Mouse (Mus musculus) hindlimb bud, embryonic 11.5 days (tissue): ENCODE measurements around the gene Lin54.
"Not testable (repeated sequence)": the region's sequence is repeated elsewhere in the genome, so short reads cannot be mapped to it uniquely, and the experiment has no call there.

ENCODE experiments used
- DNase-seq: peaks from one replicate; pipeline ENCODE4 v3.0.0-alpha.2; 2012; ENCODE audit warnings: low read depth, low spot score; ENCODE audit errors: extremely low spot score

Gene Lin54

GRCm38 (mm10) chr5:100489340-100489739, 11.1 kb downstream of the Lin54 start:
- DNase-seq = no peak

GRCm38 (mm10) chr5:100488231-100488630, 12.2 kb downstream of the Lin54 start:
- no peak for DNase-seq

GRCm38 (mm10) chr5:100487120-100487519, 13.3 kb downstream of the Lin54 start:
- DNase-seq = no peak

GRCm38 (mm10) chr5:100483569-100483968, 16.9 kb downstream of the Lin54 start:
- no peak for DNase-seq

- no peak for DNase-seq
Measured at GRCm38 (mm10) chr5:100477604-100478003, 22.8 kb downstream of the Lin54 start.

- DNase-seq = no peak
Measured at GRCm38 (mm10) chr5:100476328-100476727, 24.1 kb downstream of the Lin54 start.

- no peak for DNase-seq
Measured at GRCm38 (mm10) chr5:100467336-100467735, 33.1 kb downstream of the Lin54 start.

GRCm38 (mm10) chr5:100466624-100467023, 33.8 kb downstream of the Lin54 start:
- DNase-seq = no peak

GRCm38 (mm10) chr5:100462374-100462773, 38.1 kb downstream of the Lin54 start:
- DNase-seq = no peak

GRCm38 (mm10) chr5:100461526-100461925, 38.9 kb downstream of the Lin54 start:
- DNase-seq = no peak

- no peak for DNase-seq
Measured at GRCm38 (mm10) chr5:100459468-100459867, 41.0 kb downstream of the Lin54 start.

GRCm38 (mm10) chr5:100451871-100452270, 48.6 kb downstream of the Lin54 start:
- DNase-seq = no peak

GRCm38 (mm10) chr5:100438796-100439195, 61.6 kb downstream of the Lin54 start:
- no peak for DNase-seq

- DNase-seq = no peak
Measured at GRCm38 (mm10) chr5:100437917-100438316, 62.5 kb downstream of the Lin54 start.

- no peak for DNase-seq
Measured at GRCm38 (mm10) chr5:100437086-100437485, 63.4 kb downstream of the Lin54 start.

GRCm38 (mm10) chr5:100430966-100431365, 69.5 kb downstream of the Lin54 start:
- DNase-seq = no peak

- DNase-seq = no peak
Measured at GRCm38 (mm10) chr5:100430076-100430390, 70.4 kb downstream of the Lin54 start.

- peak; percentile 96 for DNase-seq
Measured at GRCm38 (mm10) chr5:100429344-100430075, 70.9 kb downstream of the Lin54 start.

GRCm38 (mm10) chr5:100428734-100429343, 71.6 kb downstream of the Lin54 start:
- DNase-seq = no peak

GRCm38 (mm10) chr5:100428031-100428733, 72.3 kb downstream of the Lin54 start:
- no peak for DNase-seq

GRCm38 (mm10) chr5:100427276-100427675, 73.2 kb downstream of the Lin54 start:
- no peak for DNase-seq

GRCm38 (mm10) chr5:100425823-100426222, 74.6 kb downstream of the Lin54 start:
- DNase-seq = not testable (repeated sequence)
